Mouse (Mus musculus) C2C12 (cell line): Measurements from ENCODE around the gene 4930451I11Rik. TPM values are rescaled to one million over a fixed set of nuclear protein-coding genes. Genes with fewer than 3 reads are reported as not detected.

Experiments used
- H3K27me3 ChIP-seq: one replicate; pipeline ENCODE4 v1.6.1; 2011; ENCODE audit not compliant: control insufficient read depth, insufficient read depth, insufficient read length
- H3K36me3 ChIP-seq: one replicate; pipeline ENCODE4 v1.6.1; 2011; ENCODE audit not compliant: control insufficient read depth, insufficient read depth
- H3K4me3 ChIP-seq: one replicate; pipeline ENCODE4 v1.5.1; 2011; ENCODE audit warnings: mild to moderate bottlenecking, control low read depth; ENCODE audit not compliant: poor library complexity, insufficient read depth, severe bottlenecking
- H3K79me2 ChIP-seq: one replicate; pipeline ENCODE4 v1.6.1; 2011; ENCODE audit not compliant: control insufficient read depth, insufficient read depth
- H3K79me3 ChIP-seq: one replicate; pipeline ENCODE4 v1.6.1; 2011; ENCODE audit warnings: low read depth, control low read depth
- H3ac ChIP-seq: one replicate; pipeline ENCODE3; 2011; ENCODE audit warnings: low read depth; ENCODE audit not compliant: control insufficient read depth, insufficient read length
- CEBPB ChIP-seq: IDR thresholded peaks from one replicate; pipeline ENCODE4 v1.6.1; 2011; ENCODE audit warnings: low read depth, mild to moderate bottlenecking, control low read depth, moderate library complexity
- CTCF ChIP-seq: IDR thresholded peaks from one replicate; pipeline ENCODE4 v1.5.1; 2011; ENCODE audit not compliant: control insufficient read depth, insufficient read depth, insufficient read length
- FOSL1 ChIP-seq: IDR thresholded peaks from one replicate; pipeline ENCODE4 v1.8.0; 2011; ENCODE audit warnings: mild to moderate bottlenecking, low read length; ENCODE audit not compliant: poor library complexity, insufficient read depth, severe bottlenecking
- MAX ChIP-seq: IDR thresholded peaks from one replicate; pipeline ENCODE4 v1.6.1; 2011; ENCODE audit warnings: mild to moderate bottlenecking, control low read depth
- MYOD1 ChIP-seq: IDR thresholded peaks from one replicate; pipeline ENCODE4 v1.6.1; 2011; ENCODE audit warnings: low read depth; ENCODE audit not compliant: control insufficient read depth, insufficient read length
- MYOG ChIP-seq: IDR thresholded peaks from one replicate; pipeline ENCODE4 v1.6.1; 2011; ENCODE audit not compliant: control insufficient read depth, insufficient read length; ENCODE audit errors: extremely low read depth
- USF1 ChIP-seq: IDR thresholded peaks from one replicate; pipeline ENCODE4 v1.6.1; 2011; ENCODE audit warnings: low read depth, mild to moderate bottlenecking, control low read depth, moderate library complexity
- polyA plus RNA-seq: library from polyadenylated mRNA; unstranded; fragments of >200 nt; fragmentation: generic; extraction: Trizol; gene quantifications from one replicate; pipeline ENCODE4 v1.2.1, GENCODE M21; 2012; ENCODE audit warnings: missing spikeins

Gene 4930451I11Rik
- polyA plus RNA-seq, 1 experiment = not detected

DNA sequence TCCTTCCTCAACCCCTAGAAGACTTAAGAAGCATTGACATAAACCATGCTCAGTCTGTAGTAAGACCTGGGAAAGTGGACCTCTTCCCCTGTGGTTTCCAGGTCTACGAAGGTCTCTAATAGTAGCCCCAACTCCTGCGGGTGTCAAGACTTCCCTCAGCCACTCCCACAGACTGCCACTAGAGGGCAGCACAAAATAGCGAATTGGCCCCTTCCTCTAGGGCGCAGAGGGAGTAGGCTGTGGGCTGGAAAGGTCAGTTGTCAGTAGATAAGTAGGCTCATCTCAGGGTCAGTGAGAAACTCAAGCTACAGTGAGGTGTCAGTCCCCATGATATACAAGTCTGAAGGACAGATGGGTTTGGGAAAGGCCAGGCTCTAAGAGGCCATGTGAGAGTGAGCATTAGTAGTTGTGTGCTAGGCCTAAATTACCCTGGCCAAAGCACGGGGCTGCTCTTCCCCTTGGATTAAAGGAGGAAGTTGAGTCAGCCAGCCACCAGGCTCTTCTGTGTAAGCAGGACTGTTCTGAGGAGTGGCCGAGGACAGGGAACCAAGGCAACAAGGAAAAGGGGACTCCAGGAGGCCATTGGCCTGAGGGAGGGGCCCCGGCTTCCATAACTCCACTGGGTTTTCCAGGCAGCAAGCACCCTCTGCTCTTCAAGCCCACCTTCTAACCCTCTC lies 9.5 kb downstream of the 4930451I11Rik start:
- H3K79me2 ChIP-seq = no peaks in the 10 kb centered on the region
- H3K36me3 ChIP-seq = no peaks in the 10 kb centered on the region
- no peak for TF ChIP-seq USF1
- TF ChIP-seq CTCF = peak; percentile 86
- no peak overlapping the region for H3ac ChIP-seq
- H3K79me3 ChIP-seq = no peaks in the 10 kb centered on the region
- H3K4me3 ChIP-seq = no peak overlapping the region
- H3K27me3 ChIP-seq = peaks cover 37% of the 10 kb centered on the region

DNA sequence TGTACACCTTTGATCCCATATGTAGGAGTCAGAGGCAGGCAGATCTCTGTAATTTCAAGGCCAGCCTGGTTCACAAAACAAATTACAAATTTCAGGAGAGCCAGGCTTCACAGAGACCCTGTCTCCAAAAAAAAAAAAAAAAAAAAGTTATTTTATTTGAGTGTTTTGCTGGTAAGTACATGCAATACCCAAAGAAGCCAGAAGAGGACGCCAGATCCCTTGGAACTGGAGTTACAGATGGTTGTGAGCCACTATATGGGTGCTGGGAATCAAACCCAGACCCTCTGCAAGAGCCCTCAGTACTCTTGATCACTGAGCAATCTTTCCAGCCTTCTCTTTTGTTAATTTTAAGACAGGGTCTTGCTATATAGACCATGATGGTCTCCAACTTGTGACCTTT lies 12.6 kb downstream of the 4930451I11Rik start:
- Histone ChIP-seq H3ac (no peak overlapping the region), H3K27me3 (peaks cover 15% of the 10 kb centered on the region), H3K79me2 (no peaks in the 10 kb centered on the region), H3K4me3 (no peak overlapping the region), H3K79me3 (no peaks in the 10 kb centered on the region), H3K36me3 (no peaks in the 10 kb centered on the region)
- TF ChIP-seq CTCF = no peak
- no peak for TF ChIP-seq MYOG
- TF ChIP-seq MAX = no peak
- TF ChIP-seq FOSL1 = no peak
- no peak for TF ChIP-seq MYOD1
- no peak for TF ChIP-seq USF1
- TF ChIP-seq CEBPB = no peak

DNA sequence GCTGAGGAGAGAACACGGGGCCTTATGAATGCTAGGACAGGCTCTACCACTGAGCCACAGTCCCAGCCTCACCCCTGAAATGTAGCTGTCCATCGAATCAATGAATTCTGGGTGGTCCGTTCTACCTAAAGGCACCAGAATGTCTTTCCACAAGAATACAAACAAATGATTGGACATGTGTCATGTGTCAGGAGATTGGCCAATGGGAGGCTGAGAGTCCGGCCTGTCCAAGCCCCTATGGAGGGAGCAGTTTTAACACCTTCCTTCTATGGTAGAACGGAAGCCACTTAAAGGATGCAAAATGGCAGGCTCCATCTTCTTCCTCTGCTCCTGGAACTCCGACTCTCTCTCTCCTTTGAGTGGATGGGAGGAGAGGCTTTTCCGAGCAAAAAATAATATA lies 13.8 kb downstream of the 4930451I11Rik start:
- Histone ChIP-seq H3K4me3 (no peak overlapping the region), H3K79me2 (no peaks in the 10 kb centered on the region), H3K27me3 (peaks cover 4% of the 10 kb centered on the region), H3K79me3 (no peaks in the 10 kb centered on the region), H3ac (no peak overlapping the region), H3K36me3 (no peaks in the 10 kb centered on the region)
- TF ChIP-seq CTCF (no peak), MYOD1 (no peak), MYOG (no peak), CEBPB (no peak), FOSL1 (no peak), MAX (no peak), USF1 (no peak)

DNA sequence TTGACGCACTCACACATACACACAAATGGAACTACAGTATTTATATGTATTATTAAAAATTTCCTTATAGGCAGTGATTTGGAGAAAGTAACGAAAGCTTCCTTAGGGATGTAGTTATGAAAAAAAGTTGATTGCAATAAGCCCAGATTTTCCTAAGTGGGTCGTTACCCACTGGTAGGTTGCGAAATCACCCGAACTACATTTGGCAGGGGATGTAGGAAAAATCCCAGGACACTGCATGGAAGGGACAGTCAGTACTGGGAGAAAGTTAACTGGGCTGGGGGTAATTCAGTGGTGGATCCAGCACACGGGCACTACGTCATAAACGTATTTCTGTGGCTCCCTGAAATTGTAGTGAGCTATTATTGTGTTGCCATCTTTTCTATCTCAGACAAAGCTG lies 14.9 kb downstream of the 4930451I11Rik start:
- Histone ChIP-seq H3K27me3 (no peaks in the 10 kb centered on the region), H3K79me2 (no peaks in the 10 kb centered on the region), H3K79me3 (no peaks in the 10 kb centered on the region), H3ac (no peak overlapping the region), H3K36me3 (no peaks in the 10 kb centered on the region), H3K4me3 (no peak overlapping the region)
- TF ChIP-seq MAX (no peak), CTCF (no peak), CEBPB (peak; percentile 66), FOSL1 (no peak), MYOD1 (no peak), MYOG (no peak)

DNA sequence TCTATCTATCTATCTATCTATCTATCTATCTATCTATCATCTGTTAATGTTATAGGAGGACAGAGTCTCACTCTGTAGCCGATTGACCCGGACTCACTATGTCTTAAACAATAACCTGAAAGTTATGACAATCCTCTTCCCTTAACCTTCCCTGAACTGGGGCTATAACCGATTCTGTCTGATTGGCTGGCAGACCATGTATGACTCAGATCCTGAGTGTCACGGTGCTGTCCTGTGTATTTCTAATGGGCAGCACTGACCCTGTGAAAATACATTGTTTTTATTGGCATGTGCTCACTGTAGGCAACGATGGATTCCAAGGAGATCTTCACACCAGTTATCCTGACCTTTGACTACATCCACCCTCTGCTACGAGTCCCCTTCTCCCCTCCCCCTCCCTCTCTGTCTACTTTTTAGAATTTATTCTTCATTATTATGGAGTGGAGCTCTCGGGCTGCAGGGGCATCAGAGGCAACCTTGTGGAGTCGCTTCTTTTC lies 15.7 kb downstream of the 4930451I11Rik start:
- Histone ChIP-seq H3ac (no peak overlapping the region), H3K36me3 (no peaks in the 10 kb centered on the region), H3K79me3 (no peaks in the 10 kb centered on the region), H3K27me3 (no peaks in the 10 kb centered on the region), H3K4me3 (no peak overlapping the region), H3K79me2 (no peaks in the 10 kb centered on the region)
- TF ChIP-seq CEBPB (no peak), MYOG (no peak), MYOD1 (no peak), CTCF (no peak), USF1 (no peak), FOSL1 (no peak), MAX (no peak)
